24 mouse cellular contexts compared by ENCODE assay signal in the genomic region with DNA sequence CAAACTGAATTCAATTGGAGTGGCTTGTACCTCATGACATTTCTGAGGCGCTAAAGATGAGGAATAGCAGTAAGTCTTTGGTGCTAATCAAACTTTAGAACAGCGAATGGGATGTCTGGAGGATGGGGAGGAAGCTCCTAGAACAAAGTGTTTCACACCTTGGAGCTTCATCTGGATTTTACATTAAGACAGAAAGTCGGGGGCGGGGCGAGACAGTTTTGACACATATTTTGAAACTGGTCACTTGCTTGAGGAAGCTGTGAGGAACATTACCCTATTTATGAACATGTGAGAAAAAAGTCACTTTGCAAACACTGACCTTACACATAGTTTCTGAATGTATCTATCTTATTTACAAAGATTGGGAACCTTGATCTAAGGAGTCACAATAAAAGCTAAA. TPM values are rescaled to one million over a fixed set of nuclear protein-coding genes. Genes with fewer than 3 reads are reported as not detected.
DNase-seq lines count a peak whose midpoint lies in the region; ATAC-seq lines count a peak whose summit lies in the region.
"Had no signal": no experiment of that assay in that cellular context is flagged by ENCODE, and none has a peak within 500 bp of the region (broad histone marks: within the 10 kb centered on the region; RNA-seq: fewer than 3 reads in every experiment).

No protein-coding gene starts in this region.

- 95% methylated on average over 5 of the region's 5 CpGs for WGBS in forebrain, embryonic 11.5 days
- 98% methylated on average over 5 of the region's 5 CpGs for WGBS in forebrain, embryonic 16.5 days

- H3K9ac ChIP-seq in forebrain, embryonic 11.5 days (ENCODE audit: low read length): no peak overlapping the region
- no peak overlapping the region for H3K9ac ChIP-seq in forebrain, embryonic 16.5 days (replicated peaks; ENCODE audit: low read depth, low read length)
- H3K9ac ChIP-seq: embryonic facial prominence, embryonic 12.5 days; embryonic facial prominence, embryonic 15.5 days; forebrain, embryonic 13.5 days; forebrain, postnatal 0 days; hindbrain, embryonic 13.5 days had no signal

- H3K4me2 ChIP-seq in forebrain, embryonic 11.5 days (ENCODE audit: low read depth, low read length, severe bottlenecking): no peak overlapping the region
- no peak overlapping the region for H3K4me2 ChIP-seq in forebrain, embryonic 16.5 days (ENCODE audit: low read length)
- H3K4me2 ChIP-seq: embryonic facial prominence, embryonic 12.5 days; embryonic facial prominence, embryonic 15.5 days; forebrain, embryonic 13.5 days; heart, embryonic 11.5 days; hindbrain, embryonic 13.5 days had no signal

- no peak overlapping the region for H3K27ac ChIP-seq in forebrain, embryonic 11.5 days (ENCODE audit: low read depth, low read length)
- no peak overlapping the region for H3K27ac ChIP-seq in forebrain, embryonic 16.5 days (ENCODE audit: low read length)
- H3K27ac ChIP-seq: embryonic facial prominence, embryonic 12.5 days; embryonic facial prominence, embryonic 15.5 days; forebrain, embryonic 13.5 days; hindbrain, embryonic 10.5 days; hindbrain, embryonic 13.5 days had no signal

- no peak overlapping the region for H3K4me3 ChIP-seq in forebrain, embryonic 11.5 days (ENCODE audit: low read depth, low read length)
- H3K4me3 ChIP-seq in forebrain, embryonic 16.5 days (replicated peaks; ENCODE audit: low read length): no peak overlapping the region
- H3K4me3 ChIP-seq: embryonic facial prominence, embryonic 12.5 days; embryonic facial prominence, embryonic 15.5 days; forebrain, embryonic 13.5 days; hindbrain, embryonic 10.5 days; hindbrain, embryonic 13.5 days had no signal

- H3K4me1 ChIP-seq in forebrain, embryonic 11.5 days (replicated peaks; ENCODE audit: control insufficient read depth, insufficient read depth, low read length): no peaks in the 10 kb centered on the region
- H3K4me1 ChIP-seq in forebrain, embryonic 16.5 days (replicated peaks; ENCODE audit: control insufficient read depth, insufficient read depth, low read length): no peaks in the 10 kb centered on the region
- H3K4me1 ChIP-seq: embryonic facial prominence, embryonic 12.5 days; embryonic facial prominence, embryonic 15.5 days; forebrain, embryonic 13.5 days; hindbrain, embryonic 10.5 days; hindbrain, embryonic 13.5 days had no signal

- H3K27me3 ChIP-seq in forebrain, embryonic 11.5 days (ENCODE audit: control insufficient read depth, insufficient read depth, low read length): no peaks in the 10 kb centered on the region
- H3K27me3 ChIP-seq in forebrain, embryonic 16.5 days (replicated peaks; ENCODE audit: control insufficient read depth, insufficient read depth, low read length): no peaks in the 10 kb centered on the region
- H3K27me3 ChIP-seq: embryonic facial prominence, embryonic 12.5 days; embryonic facial prominence, embryonic 15.5 days; forebrain, embryonic 13.5 days; hindbrain, embryonic 13.5 days had no signal

- H3K9me3 ChIP-seq in forebrain, embryonic 11.5 days (ENCODE audit: control insufficient read depth, low read length): no peaks in the 10 kb centered on the region
- no peaks in the 10 kb centered on the region for H3K9me3 ChIP-seq in forebrain, embryonic 16.5 days (ENCODE audit: control insufficient read depth, low read length)
- H3K9me3 ChIP-seq: embryonic facial prominence, embryonic 12.5 days; embryonic facial prominence, embryonic 15.5 days; forebrain, embryonic 13.5 days; hindbrain, embryonic 10.5 days; hindbrain, embryonic 13.5 days had no signal

- H3K36me3 ChIP-seq in forebrain, embryonic 11.5 days (ENCODE audit: control insufficient read depth, insufficient read depth, low read length): no peaks in the 10 kb centered on the region
- no peaks in the 10 kb centered on the region for H3K36me3 ChIP-seq in forebrain, embryonic 16.5 days (ENCODE audit: control insufficient read depth, insufficient read depth)
- H3K36me3 ChIP-seq: embryonic facial prominence, embryonic 12.5 days; embryonic facial prominence, embryonic 15.5 days; hindbrain, embryonic 10.5 days; hindbrain, embryonic 13.5 days had no signal

- ATAC-seq in forebrain, embryonic 11.5 days (replicated peaks; ENCODE audit: low FRiP score): no peak
- no peak for ATAC-seq in forebrain, embryonic 16.5 days
- ATAC-seq in megakaryocyte, adult 5-6 weeks (ENCODE audit: poor library complexity, severe bottlenecking): 0 out of 2 replicates have a peak, but pooled peaks have one; percentile 8
- ATAC-seq: activated CD4-positive, CD25-positive, alpha-beta regulatory T cell, adult 4 months; forebrain, embryonic 13.5 days; forebrain, postnatal 0 days; hindbrain, embryonic 16.5 days had no signal

- DNase-seq in forebrain, embryonic 11.5 days (ENCODE audit: low spot score): peak; percentile 20
- peak; percentile 24 to 44 for DNase-seq in lung, adult 18-20 months
- no peak for DNase-seq in lung, postnatal 10 days
- DNase-seq in lung, postnatal 25 days (ENCODE audit: low spot score): peak; percentile 29
- no peak for DNase-seq in urinary bladder, adult 18-20 months (ENCODE audit: low spot score in 2 of 2)
- no peak for DNase-seq in right cerebral cortex, postnatal 25 days
- DNase-seq: adrenal gland, adult 8-10 months; adrenal gland, postnatal 25 days; cerebellum, adult 11 months; cerebellum, adult 2 months; cerebellum, postnatal 25 days; forebrain, postnatal 0 days; gastrocnemius, postnatal 36 days; heart, postnatal 36 days had no signal

RNA-seq across cellular contexts. Expression of a gene that starts 49.4 kb away (rescaled TPM):
- 0.32 TPM in 2 replicates for polyA plus RNA-seq in forebrain, embryonic 11.5 days (2014; fragmentation: Nextera tagmentation; extraction: Ambion mirVana)
- 0.13 and 0.21 TPM in 2 replicates for polyA plus RNA-seq in forebrain, embryonic 16.5 days (2015; fragmentation: Nextera tagmentation; extraction: Ambion mirVana)
- 13.8 and 14.0 TPM in 2 replicates for total RNA-seq in megakaryocyte, adult 5-6 weeks (2015)
- 15.7 and 17.5 TPM in 2 replicates for total RNA-seq in megakaryocyte, adult 5-6 weeks (2017)

Comparison
In these comparisons a context has a peak if more than half of its experiments do, and no peak if none do; other contexts are left out.
1. DNase-seq: peak in forebrain, embryonic 11.5 days (single experiment), lung, adult 18-20 months (2 of 2) and lung, postnatal 25 days (single experiment); none in lung, postnatal 10 days (single experiment), urinary bladder, adult 18-20 months (0 of 2) and right cerebral cortex, postnatal 25 days (single experiment).